Mouse (Mus musculus) inflammation-experienced regulatory T-cells (primary cell): ENCODE data around the gene Hdac10. TPM values are rescaled to one million over a fixed set of nuclear protein-coding genes. Genes with fewer than 3 reads are reported as not detected.

Experiments
- polyA plus RNA-seq, 2 experiments: library from polyadenylated mRNA; unstranded; fragments of 100-300 nt; shearing (Covaris generic); gene quantifications; one replicate each; pipeline ENCODE4 v1.2.1; 2017

The Hdac10 gene
- polyA plus RNA-seq = 10 to 100 TPM; 55.7 to 63.3 TPM

GRCm38 (mm10) chr15:89128382-89129350 lies at the start of gene Hdac10:
Hdac10 (minus strand) TSS chr15:89128700.

GRCm38 (mm10) chr15:89149271-89150040 lies 21.0 kb upstream of the Hdac10 start, which contains the start of gene Mapk11:
Mapk11 (minus strand) TSS chr15:89149628.

GRCm38 (mm10) chr15:89140659-89141252 lies 12.3 kb upstream of the Hdac10 start, which contains the start of gene Mapk12:
Mapk12 (minus strand) TSS chr15:89140703.

GRCm38 (mm10) chr15:89122649-89123366 lies 5.7 kb downstream of the Hdac10 start, which contains the start of gene Tubgcp6:
Tubgcp6 (minus strand) TSS chr15:89123112.

GRCm38 (mm10) chr15:89088607-89089247 lies 39.8 kb downstream of the Hdac10 start, which contains the start of gene Selenoo:
Selenoo (plus strand) TSS chr15:89089084.

GRCm38 (mm10) chr15:89074613-89075477 lies 53.7 kb downstream of the Hdac10 start, which contains the start of gene Trabd:
Trabd (plus strand) TSS chr15:89075124.

Other genes starting within 250 kb of the Hdac10 start
- not detected for gene Ttll8, start 174.3 kb downstream of the Hdac10 start, polyA plus RNA-seq
- gene Mlc1, start 149.7 kb downstream of the Hdac10 start, polyA plus RNA-seq = under 1 TPM in 1 of 2 experiments, not detected in 1; 0.18 TPM
- under 1 TPM; 0.13 to 0.84 TPM for gene Mov10l1, start 145.8 kb downstream of the Hdac10 start, polyA plus RNA-seq
- 1 to 10 TPM in 1 of 2 experiments, under 1 TPM in 1; 0.88 to 1.2 TPM for gene Panx2, start 69.0 kb downstream of the Hdac10 start, polyA plus RNA-seq
- gene Trabd, start 53.6 kb downstream of the Hdac10 start, polyA plus RNA-seq = 10 to 100 TPM; 86.7 to 98.2 TPM
- gene Selenoo, start 39.6 kb downstream of the Hdac10 start, polyA plus RNA-seq = 10 to 100 TPM; 53.0 to 58.7 TPM
- gene Tubgcp6, start 5.6 kb downstream of the Hdac10 start, polyA plus RNA-seq = 10 to 100 TPM; 24.7 to 25.1 TPM
- 10 to 100 TPM in 1 of 2 experiments, 1 to 10 TPM in 1; 8.4 to 18.8 TPM for gene Mapk12, start 12.0 kb upstream of the Hdac10 start, polyA plus RNA-seq
- gene Mapk11, start 20.9 kb upstream of the Hdac10 start, polyA plus RNA-seq = 100 to 1,000 TPM in 1 of 2 experiments, 10 to 100 TPM in 1; 50.7 to 111 TPM
- gene Plxnb2, start 52.1 kb upstream of the Hdac10 start, polyA plus RNA-seq = 1 to 10 TPM; 2.3 to 6.2 TPM
- gene Dennd6b, start 67.8 kb upstream of the Hdac10 start, polyA plus RNA-seq = 10 to 100 TPM; 36.9 to 42.4 TPM
- gene Ppp6r2, start 82.9 kb upstream of the Hdac10 start, polyA plus RNA-seq = 10 to 100 TPM; 19.8 to 22.8 TPM
- 100 to 1,000 TPM; 183 to 186 TPM for gene Sbf1, start 186.6 kb upstream of the Hdac10 start, polyA plus RNA-seq
- not detected for gene Adm2, start 194.0 kb upstream of the Hdac10 start, polyA plus RNA-seq
- not detected for gene Miox, start 205.7 kb upstream of the Hdac10 start, polyA plus RNA-seq
- gene Lmf2, start 227.0 kb upstream of the Hdac10 start, polyA plus RNA-seq = 10 to 100 TPM; 57.0 to 69.5 TPM
- gene Ncaph2, start 227.0 kb upstream of the Hdac10 start, polyA plus RNA-seq = 100 to 1,000 TPM; 139 to 146 TPM
- 10 to 100 TPM in 1 of 2 experiments, 1 to 10 TPM in 1; 7.7 to 19.2 TPM for gene Sco2, start 245.1 kb upstream of the Hdac10 start, polyA plus RNA-seq
- 1 to 10 TPM; 1.5 to 1.8 TPM for gene Tymp, start 248.3 kb upstream of the Hdac10 start, polyA plus RNA-seq